Mouse (Mus musculus) spleen, postnatal 36 days (tissue): Measurements from ENCODE around the gene Rad54l.
A peak's percentile ranks its signal among the peaks of the same experiment; 100 is the strongest.

Source experiments
- DNase-seq, 2 experiments: peaks; one replicate each; pipeline ENCODE4 v3.0.0; 2022; ENCODE audit warnings: low spot score in 2 of 2, mixed read lengths in 1 of 2

Gene Rad54l

DNA sequence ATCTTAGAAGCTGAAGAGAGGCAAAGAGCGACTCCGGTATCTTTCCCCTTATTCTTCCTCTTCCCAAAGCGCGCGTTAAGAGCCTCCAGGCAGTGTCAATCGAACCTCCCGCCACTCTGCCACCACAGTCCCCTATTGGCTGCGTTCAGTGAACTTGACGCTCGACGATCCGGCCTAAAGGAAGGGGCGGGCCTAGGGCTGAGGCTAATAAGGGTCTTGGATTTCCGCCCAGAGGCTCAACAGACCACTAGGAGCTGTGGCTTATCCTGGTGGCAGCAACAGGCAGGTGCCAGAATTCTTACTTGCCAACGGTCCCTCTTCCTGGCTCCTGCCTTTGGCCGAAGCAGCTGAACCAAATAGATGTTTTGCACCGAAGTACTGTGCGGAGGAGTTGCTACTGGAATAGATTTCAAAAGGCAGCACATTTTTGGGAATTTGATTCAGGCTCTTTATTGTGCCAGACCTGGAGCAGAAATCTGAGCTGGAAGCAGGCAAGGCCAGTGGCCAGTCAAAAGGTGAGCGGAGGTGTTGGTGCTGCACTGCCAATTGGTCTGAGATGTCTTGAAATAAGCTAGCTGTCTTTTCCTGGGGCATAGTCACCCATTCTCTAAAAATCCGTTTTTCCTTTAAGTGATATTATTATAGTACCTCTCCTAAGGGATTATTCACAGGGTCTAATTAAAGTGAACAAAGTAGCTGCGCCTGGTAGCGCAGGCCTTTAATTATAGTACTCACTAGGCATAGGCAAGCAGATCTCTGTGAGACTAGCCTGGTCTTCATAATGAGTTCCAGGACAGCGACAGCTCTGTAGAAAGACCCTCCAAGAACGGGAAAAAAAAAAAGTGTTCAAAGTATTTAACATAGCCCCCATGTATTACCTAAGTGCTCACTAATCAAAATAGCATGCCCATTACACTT lies at the start of gene Rad54l, which contains the start of gene Pomgnt1:
TSS of gene Rad54l (minus strand) at position 89 of the 918 bp plus-strand sequence.
TSS of gene Pomgnt1 (plus strand) at position 239 of the 918 bp plus-strand sequence.
- peak; percentile 80 to 83 for DNase-seq

DNA sequence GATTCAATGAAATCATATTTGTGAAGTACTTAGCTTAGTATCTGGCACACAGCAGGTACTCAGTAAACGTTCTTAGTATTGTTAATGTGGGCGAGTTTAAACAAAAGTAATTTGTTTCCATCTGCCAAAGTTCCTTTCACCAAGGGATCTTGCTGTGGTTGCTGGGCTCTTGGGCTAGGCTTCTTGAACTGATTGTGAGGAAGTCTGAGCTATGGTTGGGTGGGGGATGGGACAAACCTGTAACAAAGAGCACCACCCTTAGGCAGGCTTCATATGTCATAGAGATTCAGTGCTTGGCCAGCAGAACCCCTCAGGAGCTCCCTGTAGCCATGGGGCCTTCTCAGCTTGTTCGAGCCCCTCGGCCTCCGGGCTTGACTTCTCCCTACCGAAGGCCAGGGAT lies 49.6 kb upstream of the Rad54l start, which contains the start of the genes 1700042G07Rik and Gm49337:
TSS of gene 1700042G07Rik (plus strand) at position 301 of the 400 bp plus-strand sequence.
TSS of gene Gm49337 (plus strand) at position 313 of the 400 bp plus-strand sequence.
- no peak for DNase-seq

DNA sequence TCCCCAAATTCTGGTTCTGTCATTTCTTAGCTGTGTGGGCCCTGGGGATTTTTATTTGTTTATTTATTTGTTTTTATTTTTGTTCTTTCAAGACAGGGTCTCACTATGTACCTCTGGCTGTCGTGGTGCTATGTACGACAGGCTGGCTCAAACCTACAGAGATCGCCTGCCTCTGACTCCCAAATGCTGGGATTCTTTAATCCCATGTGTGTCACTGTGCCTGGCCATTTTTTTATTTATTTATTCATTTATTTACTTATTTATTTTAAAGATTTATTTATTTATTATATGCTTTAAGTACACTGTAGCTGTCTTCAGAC lies 45.8 kb upstream of the Rad54l start:
- DNase-seq = no peak

DNA sequence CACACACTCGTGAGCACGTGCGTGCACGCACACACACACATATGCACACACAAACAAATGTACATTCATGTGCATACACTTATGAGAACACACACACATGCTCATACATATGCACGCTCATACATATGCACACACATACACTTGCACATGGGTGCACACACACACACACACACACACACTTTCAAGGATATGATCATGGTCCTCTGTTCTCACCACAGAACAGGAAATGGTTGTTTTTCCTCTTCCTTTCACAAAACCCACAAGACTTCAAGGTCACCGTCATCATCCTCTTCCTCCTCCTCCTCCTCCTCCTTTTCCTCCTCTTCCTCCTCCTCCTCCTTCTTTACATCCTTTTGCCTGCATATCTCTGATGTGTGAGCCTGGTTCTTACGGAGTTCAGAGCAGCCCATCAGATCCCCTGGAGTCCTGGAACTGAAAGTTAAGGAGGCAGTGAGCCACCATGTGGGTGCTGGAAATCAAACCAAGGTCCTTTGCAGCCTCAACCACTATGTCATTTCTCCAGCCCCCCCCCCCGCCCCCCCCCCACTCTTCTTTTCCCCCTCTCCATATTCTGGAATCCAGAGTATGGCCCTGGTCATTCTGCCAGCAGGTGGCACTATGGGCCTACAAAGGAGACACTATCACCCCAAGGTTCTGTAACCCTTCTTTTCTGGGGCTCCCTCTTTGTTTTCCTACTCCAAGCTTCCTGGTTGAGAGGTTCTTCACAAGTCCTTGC lies 45.3 kb upstream of the Rad54l start:
- DNase-seq = peak; percentile 47 to 59

DNA sequence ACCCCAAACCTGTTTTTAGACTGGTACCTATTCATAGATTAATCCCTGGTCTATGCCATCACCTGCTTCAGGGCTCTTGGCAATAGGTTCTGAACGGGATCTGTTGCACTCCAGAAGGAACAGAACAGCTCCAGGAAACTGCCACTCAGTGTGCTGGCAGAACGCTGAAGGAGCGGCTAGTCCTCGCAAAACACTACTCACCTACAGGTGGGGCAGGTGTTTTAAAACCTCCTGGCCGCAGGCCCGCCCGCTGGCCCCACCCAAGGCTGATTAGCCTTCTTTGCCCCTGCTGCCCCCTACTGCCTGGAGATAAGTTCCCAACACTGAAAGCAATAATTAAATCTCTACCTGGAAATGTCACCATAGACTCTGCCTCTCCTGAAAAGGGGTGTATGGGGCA lies 43.9 kb upstream of the Rad54l start, which contains the start of gene Tspan1:
TSS of gene Tspan1 (minus strand) at position 198 of the 400 bp plus-strand sequence.
- no peak for DNase-seq

DNA sequence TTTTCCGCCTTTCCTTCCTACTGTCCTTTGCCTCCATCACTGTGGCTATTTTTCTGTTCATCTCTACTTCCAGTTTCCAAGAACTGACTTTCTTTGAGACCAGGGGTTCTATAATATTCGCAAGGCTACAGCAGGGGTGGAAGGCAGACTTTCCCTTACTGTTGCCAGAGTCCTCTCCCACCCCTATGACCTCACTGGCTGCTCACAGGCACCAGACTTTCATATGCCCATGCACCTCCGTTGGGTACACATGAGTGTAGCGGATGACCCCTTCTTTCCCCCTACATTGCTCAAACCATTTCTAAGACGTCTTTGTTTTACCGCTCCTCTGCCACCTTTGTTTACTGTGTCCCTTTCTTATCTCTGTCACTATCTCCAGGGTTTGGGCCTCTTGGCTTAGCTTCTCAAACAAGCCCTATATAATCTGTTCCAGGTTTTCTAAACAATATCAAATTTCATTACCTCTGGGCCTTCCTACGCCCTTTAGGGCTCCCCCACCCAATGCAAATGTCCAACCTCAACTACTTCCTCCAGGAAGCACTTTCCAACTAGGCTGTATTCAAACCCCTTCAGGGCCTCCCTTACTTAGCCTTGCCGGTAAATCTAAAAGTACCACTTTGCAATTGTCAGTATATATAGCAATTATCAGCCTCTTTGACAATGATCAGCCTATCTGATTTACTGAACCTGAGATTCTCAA lies 42.4 kb upstream of the Rad54l start:
- DNase-seq = no peak

DNA sequence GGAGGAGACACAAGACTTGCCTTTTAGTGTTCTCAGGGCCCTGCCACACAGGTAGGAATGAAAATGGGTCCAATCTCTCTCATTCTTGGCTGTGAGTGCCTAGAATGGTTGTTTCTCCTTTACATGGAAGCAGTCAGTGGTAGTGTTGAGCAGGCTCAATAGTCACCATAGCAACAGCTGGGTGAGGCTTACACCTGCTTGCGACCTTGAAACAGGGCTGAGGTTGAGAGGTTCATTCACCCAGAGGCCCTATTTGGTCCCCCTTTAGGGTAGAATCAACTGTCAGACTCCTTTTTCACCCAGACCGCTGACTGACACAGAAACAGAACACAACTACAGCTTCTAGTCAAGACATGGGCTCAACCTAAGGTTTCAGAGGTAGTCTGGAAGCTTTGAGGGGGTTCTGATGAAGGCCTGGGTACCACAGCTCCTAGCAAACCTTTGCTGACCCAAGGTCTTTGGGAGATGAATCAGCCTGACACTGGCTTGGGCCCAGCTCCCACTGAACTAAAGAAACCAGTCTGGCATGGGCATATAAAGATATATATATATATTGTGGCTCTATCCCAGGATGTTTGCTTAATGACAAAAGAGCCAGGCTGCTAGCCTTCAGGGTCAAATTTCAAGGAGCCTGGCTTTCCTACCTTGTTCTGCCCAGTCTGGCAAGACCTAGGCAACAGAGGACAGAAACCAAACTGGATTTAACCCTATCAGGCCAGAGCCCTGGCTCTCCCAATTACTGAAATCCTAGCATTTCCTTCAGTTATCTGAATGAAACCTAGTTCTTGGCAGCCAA lies 41.5 kb upstream of the Rad54l start:
- no peak for DNase-seq

DNA sequence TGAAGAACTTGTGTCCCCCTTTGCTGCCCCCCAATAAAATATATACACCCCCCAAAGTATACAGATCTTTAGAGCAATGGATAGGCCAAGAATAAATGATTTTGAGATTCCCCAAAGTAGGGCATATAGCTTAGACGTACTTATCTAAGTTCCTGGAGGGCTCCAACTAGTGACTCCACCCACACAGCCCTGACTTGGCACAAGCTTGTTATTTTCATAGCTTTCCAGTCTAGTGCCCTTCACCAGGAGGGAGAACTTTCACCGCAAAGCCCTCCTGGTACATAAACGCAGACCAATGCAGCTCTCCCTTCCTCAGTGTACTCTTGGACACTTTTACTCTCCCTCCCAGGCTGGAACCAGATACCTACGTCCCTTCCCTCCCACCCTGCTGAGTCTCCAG lies 38.7 kb upstream of the Rad54l start:
- DNase-seq = no peak

DNA sequence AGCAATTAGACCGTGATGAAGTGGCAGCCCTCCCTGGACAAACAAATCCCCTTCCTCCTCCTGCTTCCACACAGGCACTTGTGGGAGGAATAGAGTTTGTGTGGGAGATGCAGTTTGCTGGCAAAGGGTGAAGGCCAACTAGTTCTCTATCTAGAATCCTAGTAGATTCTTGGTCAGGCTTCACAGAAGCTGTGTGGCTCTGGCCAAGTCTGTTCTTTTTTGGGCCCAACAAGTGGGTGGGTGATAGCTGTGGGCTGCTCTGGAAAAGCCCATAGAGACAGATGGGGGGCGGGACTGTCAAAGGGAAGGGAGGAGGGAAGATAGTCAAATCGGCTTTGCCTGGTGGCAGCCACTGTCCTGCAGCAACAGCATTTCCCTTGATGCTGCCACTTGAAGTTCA lies 37.3 kb upstream of the Rad54l start:
- DNase-seq = no peak

DNA sequence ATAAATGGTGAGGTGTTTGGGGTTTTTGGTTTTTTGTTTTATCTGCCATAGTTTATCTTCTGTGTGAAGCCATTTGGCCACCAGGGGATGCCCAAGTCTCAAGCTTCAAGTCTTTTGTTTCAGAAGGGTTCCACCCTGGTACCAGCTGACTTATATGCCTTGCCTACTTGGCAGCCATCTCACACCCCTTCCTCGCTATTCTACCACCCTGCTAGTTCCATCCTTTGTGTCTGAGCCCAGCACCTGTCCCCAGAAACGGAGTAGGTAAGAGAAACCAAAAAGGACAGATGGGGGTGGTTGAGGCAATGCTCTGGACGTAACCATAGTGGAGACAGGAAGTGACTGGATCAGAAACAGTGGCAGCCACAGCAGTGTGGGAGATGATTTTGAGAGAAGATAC lies 36.4 kb upstream of the Rad54l start:
- DNase-seq = no peak

DNA sequence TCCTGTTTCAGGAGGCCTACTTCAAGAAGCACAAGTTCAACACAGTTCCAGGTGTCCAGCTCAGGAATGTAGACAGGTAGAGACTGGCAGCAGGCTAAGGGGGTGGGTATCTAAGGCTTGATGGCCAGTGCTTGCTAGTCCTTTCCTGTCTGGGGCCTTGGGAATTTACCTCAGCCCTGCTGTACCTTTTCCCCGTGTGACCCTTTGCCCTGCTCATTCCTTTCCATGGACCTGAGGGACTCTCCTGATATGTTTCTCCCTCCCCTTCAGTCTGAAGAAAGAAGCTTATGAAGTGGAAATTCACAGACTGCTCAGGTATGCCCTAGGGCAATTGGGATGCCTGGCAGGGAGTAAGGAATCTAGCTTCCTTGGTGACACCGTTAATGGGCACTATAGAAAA lies 34.4 kb upstream of the Rad54l start:
- DNase-seq = no peak

DNA sequence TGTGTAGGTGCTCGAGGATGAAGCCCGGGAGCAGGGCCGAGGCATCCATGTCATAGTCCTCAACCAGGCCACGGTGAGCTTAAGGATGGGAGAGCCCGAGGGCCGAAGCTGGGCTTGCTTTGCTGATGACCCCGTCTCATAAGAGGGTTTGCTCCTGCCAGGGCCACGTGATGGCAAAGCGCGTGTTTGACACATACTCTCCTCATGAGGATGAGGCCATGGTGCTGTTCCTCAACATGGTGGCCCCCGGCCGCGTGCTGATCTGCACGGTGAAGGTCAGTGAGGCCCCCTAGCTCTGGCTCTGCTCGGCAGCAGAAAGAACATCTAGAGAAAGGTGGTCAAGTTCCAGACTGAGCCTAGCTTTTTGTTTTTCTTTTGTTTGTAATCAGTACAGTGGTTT lies 29.2 kb upstream of the Rad54l start:
- DNase-seq = no peak

DNA sequence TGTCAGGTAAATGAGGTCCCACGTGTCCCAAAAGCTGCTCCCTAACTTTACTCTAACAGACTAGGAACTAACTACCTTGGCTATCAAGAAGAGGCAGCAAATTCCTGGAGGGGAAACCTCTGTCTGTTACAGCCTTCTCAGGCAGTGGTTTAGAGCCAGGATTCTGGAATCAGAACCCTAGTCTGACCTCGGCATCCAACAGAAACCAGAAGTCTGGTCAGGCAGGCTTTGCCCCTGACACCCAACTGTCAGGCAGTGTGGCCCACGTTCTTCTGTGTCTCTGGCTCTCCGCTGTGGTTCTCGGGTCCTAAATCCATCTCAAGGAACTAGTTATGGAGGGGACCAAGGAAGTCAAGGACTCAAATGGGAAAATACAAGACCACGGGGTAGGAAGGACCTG lies 27.7 kb upstream of the Rad54l start, which contains the start of gene Lurap1:
TSS of gene Lurap1 (minus strand) at position 101 of the 400 bp plus-strand sequence.
- DNase-seq = no peak

DNA sequence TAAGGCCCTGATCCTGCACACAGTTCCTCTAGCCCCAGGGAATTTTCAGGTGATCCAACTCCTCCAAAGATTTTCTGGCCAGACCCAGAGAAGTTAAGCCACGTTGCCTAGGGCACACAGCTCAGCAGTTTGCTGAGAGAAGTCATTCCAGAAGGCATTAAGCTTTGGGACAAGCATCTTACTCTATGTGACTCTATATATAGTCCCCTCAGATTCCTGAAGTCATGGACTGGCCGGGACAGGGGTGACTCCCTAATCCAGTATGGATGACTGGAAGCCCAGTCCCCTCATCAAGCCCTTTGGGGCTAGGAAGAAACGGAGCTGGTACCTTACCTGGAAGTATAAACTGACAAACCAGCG lies 27.4 kb upstream of the Rad54l start:
- no peak for DNase-seq

DNA sequence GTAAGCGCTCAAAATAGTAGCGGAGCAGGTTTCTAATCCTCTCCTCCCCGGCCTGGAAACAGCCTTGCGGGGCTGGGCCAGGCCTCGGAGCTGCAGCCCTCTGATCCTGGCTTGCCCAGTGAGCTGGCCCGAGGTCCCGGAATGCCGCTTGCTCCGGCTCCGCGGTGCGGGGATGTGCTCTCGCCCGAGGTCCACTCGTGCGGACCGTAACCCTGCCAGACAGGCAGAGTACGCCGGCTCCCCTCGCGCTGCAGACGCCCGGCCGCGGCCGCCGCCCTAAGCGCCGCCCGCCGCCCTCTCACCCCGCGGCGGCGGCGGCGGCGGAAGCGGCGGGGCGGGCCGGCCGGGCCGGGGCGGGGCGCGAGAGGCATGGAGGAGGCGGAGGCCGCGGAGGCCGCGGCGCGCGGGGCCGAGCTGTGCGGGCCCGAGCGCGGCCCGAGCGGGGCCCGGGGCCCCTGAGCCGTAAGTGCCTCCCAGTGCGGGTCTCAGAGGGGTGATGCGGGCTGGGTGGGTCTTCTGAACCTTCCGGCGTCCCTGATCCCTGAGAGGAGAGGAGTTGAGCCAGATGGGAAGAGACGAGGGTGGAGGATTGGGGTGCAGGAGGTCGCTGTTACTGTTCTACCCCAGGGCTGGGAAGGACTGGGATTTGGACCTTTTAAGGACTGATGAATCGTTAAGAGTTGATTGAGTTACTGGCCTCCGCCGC lies 26.8 kb upstream of the Rad54l start:
- peak; percentile 61 to 64 for DNase-seq

DNA sequence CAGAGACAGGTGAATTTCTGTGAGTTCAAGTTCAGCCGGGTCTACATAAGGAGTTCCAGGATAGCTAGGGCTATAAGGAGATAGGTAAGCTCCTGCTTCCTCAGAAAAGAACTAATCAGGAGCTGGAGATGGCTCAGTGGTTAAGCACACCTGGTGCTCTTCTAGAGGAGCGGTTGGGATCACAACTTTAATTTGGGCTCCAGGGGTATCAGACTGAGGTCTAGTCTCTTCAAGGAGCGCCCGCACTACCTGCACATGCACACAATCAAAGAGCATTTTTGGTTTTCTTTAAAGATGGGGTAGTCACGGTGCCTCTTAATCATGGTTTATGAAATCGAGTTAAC lies 26.3 kb upstream of the Rad54l start:
- no peak for DNase-seq

DNA sequence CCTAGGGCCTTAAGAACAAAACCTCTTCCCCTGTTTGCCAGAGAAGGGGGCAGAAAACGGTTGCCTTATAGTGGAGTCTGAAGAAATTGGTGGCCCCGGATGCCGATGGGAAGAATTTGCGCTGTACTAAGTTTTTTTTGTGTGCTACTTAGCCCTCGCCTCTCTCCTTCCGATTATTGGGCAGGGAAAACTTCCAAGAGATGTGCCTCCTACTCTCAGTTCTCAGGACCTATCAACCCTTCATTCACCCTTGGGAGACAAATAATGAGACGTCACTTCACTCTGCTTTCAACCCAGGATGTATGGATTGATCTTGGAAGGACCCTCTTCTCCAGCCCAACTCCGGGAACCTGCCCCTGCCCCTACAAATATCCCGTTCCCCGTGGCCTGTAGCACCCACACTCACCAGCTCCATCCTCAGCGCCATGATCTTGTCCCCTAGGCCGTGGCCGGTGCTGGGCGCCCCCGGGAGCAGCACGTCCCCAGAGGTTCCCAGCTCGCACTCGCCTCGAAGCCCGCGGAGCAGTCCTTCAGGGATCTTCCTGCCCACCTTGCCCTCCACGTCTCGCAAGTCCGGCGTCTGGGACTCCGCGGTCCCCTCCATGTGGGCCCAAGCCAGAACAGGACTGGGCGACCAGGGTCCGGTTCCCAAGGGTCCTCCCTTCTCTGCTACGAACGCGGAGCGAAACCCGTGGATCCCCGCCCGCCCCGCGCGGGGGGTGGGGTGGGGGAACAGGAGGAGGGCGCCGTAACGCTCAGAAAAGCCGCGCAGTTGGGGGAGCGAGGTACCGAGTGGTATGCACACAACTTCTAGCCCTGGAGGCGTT lies 20.6 kb upstream of the Rad54l start:
- DNase-seq = peak; percentile 32 to 34

DNA sequence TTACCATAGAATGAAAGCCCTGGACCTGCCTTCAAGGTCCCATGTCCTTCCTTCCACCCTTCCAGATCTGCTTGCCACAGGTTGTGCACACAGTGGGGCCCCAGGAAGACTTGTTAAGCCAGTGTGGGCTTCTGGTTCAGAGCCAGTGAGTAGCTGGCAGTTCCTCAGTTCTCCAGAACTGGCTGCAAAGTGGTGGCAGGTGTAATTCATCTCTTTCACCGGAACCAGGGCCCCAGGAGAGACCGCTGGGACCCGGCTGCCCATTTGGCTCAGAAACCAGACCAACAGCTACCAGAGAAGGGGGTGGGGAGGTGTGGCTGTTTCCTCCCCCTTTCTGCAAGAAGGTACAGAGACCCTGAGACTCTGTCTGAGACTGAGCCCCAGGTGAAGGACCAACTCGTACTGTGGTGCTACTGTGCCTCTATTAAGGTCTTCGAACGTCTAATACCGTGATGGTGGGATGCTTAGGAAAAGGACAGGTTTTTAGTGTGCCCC lies 19.9 kb upstream of the Rad54l start:
- DNase-seq = no peak

DNA sequence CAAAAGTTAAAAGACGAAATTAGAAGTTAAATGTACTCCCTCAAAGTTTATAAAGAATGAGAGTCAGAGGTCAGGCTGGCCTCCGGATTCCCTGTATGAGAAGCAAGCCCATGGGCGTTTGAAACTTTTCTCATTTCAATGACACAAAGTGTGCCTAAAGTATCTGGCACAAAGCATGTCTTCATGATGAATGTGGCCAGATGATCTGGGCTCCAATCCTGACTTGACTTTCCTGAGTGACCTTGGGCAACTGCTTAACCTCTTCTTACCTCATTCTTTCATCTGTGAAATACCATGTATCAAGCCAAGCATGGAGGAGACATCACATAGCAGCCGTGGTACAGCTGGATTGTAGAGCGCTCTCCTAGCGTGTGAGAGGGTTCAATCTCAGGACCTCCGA lies 18.8 kb upstream of the Rad54l start:
- DNase-seq = no peak

DNA sequence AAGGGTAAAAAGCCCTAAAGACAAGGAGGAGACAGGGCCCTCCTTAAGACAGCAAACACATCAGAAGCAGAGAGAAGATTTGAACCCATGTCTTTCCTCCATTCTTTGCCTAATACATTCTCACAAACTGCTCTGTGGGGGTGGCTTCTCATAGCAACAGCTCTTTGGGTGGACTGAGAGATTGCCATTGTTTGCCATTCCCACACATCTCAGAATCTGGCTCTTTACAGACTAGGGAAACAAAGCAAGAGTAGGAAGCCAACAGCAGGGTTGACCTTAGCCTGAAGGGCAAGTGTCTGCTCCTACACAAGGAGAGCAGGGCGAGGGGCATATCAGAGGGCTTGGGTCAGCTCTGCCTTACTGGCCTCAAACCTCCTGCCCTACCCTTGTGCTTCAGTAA lies 18.2 kb upstream of the Rad54l start:
- DNase-seq = no peak
